9 mouse cellular contexts compared by ENCODE assay signal in the genomic region with DNA sequence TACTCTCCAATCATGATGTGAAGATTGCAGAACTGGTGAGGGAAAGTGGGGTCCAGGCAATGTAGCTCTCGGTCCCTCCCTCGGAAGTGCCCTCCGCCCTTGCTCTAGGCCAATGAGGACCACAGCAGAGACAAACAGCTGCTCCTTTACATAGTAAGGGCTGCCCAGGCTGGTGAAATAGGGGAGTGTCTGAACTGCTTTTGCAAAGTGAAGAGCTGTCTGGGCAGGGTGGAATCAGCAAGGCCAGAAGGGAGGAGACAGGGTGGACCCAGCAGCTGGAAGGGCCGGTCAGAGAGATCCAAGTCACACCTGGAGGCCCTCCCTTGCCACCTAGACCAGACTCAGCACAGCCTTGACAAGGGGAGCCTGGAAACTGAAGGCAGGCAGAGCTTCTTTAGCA. TPM values are rescaled to one million over a fixed set of nuclear protein-coding genes. Genes with fewer than 3 reads are reported as not detected.
A peak's percentile ranks its signal among the peaks of the same experiment; 100 is the strongest.
DNase-seq lines count a peak whose midpoint lies in the region; ATAC-seq and TF ChIP-seq lines count a peak whose summit lies in the region.
"Had no signal": no experiment of that assay in that cellular context is flagged by ENCODE, and none has a peak within 500 bp of the region (broad histone marks: within the 10 kb centered on the region; RNA-seq: fewer than 3 reads in every experiment).

No protein-coding gene starts in this region.

- H3K4me3 ChIP-seq in heart, postnatal 0 days (ENCODE audit: low read depth, low read length): no peak overlapping the region
- H3K4me3 ChIP-seq in embryonic facial prominence, embryonic 15.5 days (replicated peaks): no peak overlapping the region
- H3K4me3 ChIP-seq in liver, embryonic 11.5 days (ENCODE audit: low read depth, low read length): no peak overlapping the region
- H3K4me3 ChIP-seq: left cerebral cortex, adult 2 months had no signal

- H3K4me1 ChIP-seq in heart, postnatal 0 days (ENCODE audit: control insufficient read depth, insufficient read depth): peaks cover 12% of the 10 kb centered on the region
- H3K4me1 ChIP-seq in embryonic facial prominence, embryonic 15.5 days: peaks cover 23% of the 10 kb centered on the region
- no peaks in the 10 kb centered on the region; the same call in 1 of the 2 replicates for H3K4me1 ChIP-seq in liver, embryonic 11.5 days (replicated peaks; ENCODE audit: control insufficient read depth, insufficient read depth, low read length)

- no peak overlapping the region for H3K4me2 ChIP-seq in heart, postnatal 0 days (ENCODE audit: low read depth, low read length)
- no peak overlapping the region for H3K4me2 ChIP-seq in embryonic facial prominence, embryonic 15.5 days (replicated peaks)
- no peak overlapping the region for H3K4me2 ChIP-seq in liver, embryonic 11.5 days

- no peak for DNase-seq in heart, postnatal 0 days (ENCODE audit: low spot score)
- DNase-seq in heart, adult 18-20 months: no peak
- DNase-seq in liver, embryonic 11.5 days (ENCODE audit: low spot score): no peak
- peak; percentile 22 for DNase-seq in lung, postnatal 25 days (ENCODE audit: low spot score)
- DNase-seq in left cerebral cortex, adult 11 months (ENCODE audit: low spot score): no peak
- DNase-seq: thymus, postnatal 25 days had no signal

- H3K9me3 ChIP-seq in heart, postnatal 0 days (replicated peaks; ENCODE audit: control insufficient read depth, low read length): no peaks in the 10 kb centered on the region
- H3K9me3 ChIP-seq in embryonic facial prominence, embryonic 15.5 days (replicated peaks): no peaks in the 10 kb centered on the region
- H3K9me3 ChIP-seq in liver, embryonic 11.5 days (ENCODE audit: control insufficient read depth, low read length): no peaks in the 10 kb centered on the region

- H3K36me3 ChIP-seq in heart, postnatal 0 days (replicated peaks; ENCODE audit: control insufficient read depth, insufficient read depth, low read length): no peaks in the 10 kb centered on the region
- H3K36me3 ChIP-seq in embryonic facial prominence, embryonic 15.5 days: no peaks in the 10 kb centered on the region
- no peaks in the 10 kb centered on the region for H3K36me3 ChIP-seq in liver, embryonic 11.5 days (ENCODE audit: control insufficient read depth, insufficient read depth, low read length)

- ATAC-seq in heart, postnatal 0 days (ENCODE audit: insufficient read depth, low read depth): peak; percentile 47; the same call in 1 of the 2 replicates
- peak; percentile 31; the same call in 1 of the 2 replicates for ATAC-seq in embryonic facial prominence, embryonic 15.5 days (ENCODE audit: insufficient number of reproducible peaks, low FRiP score, low TSS enrichment, low read depth)
- ATAC-seq in liver, embryonic 11.5 days (replicated peaks; ENCODE audit: low FRiP score): peak; percentile 63
- no peak for ATAC-seq in CD4-positive, CD25-positive, alpha-beta regulatory T cell, adult 4 months

- no peaks in the 10 kb centered on the region for H3K27me3 ChIP-seq in heart, postnatal 0 days (ENCODE audit: control insufficient read depth, insufficient read depth, low read length)
- no peaks in the 10 kb centered on the region for H3K27me3 ChIP-seq in embryonic facial prominence, embryonic 15.5 days
- no peaks in the 10 kb centered on the region for H3K27me3 ChIP-seq in liver, embryonic 11.5 days (replicated peaks; ENCODE audit: control insufficient read depth, insufficient read depth, low read length)

- WGBS in heart, postnatal 0 days: 62% methylated on average over 4 of the region's 4 CpGs
- WGBS in embryonic facial prominence, embryonic 15.5 days: 64% methylated on average over 4 of the region's 4 CpGs
- WGBS in liver, embryonic 11.5 days: 65% methylated on average over 4 of the region's 4 CpGs

- no peak for TF ChIP-seq CTCF in heart, postnatal 0 days (IDR thresholded peaks at IDR 0.05; ENCODE audit: low read depth)

- H3K27ac ChIP-seq in heart, postnatal 0 days (ENCODE audit: low read depth): peak overlapping the region; percentile 47; the same call in 1 of the 2 replicates
- peak overlapping the region; percentile 72 for H3K27ac ChIP-seq in embryonic facial prominence, embryonic 15.5 days (replicated peaks)
- H3K27ac ChIP-seq in liver, embryonic 11.5 days (ENCODE audit: low read depth, low read length): no peak overlapping the region; the same call in 1 of the 2 replicates
- H3K27ac ChIP-seq: left cerebral cortex, adult 2 months had no signal

- no peak overlapping the region for H3K9ac ChIP-seq in heart, postnatal 0 days (replicated peaks; ENCODE audit: low read depth, low read length)
- H3K9ac ChIP-seq in embryonic facial prominence, embryonic 15.5 days: no peak overlapping the region
- no peak overlapping the region for H3K9ac ChIP-seq in liver, embryonic 11.5 days (ENCODE audit: low read depth, low read length)

- no peak for TF ChIP-seq EP300 in heart, postnatal 0 days (IDR thresholded peaks at IDR 0.05; ENCODE audit: low read depth)

RNA-seq across cellular contexts. Expression of a gene that starts 34.9 kb away (rescaled TPM):
- total RNA-seq in heart, postnatal 0 days (2014; rRNA removed; ENCODE audit: low replicate concordance): 48.3 and 53.6 TPM in 2 replicates
- polyA plus RNA-seq in heart, postnatal 0 days (2015; fragmentation: Nextera tagmentation; extraction: Ambion mirVana): 45.5 and 49.6 TPM in 2 replicates
- 10 to 100 TPM; 45.7 to 51.1 TPM for total RNA-seq in heart, adult 18-20 months (2021)
- polyA plus RNA-seq in embryonic facial prominence, embryonic 15.5 days (2015; fragmentation: Nextera tagmentation; extraction: Ambion mirVana): 79.5 and 82.6 TPM in 2 replicates
- 63.1 and 67.1 TPM in 2 replicates for polyA plus RNA-seq in liver, embryonic 11.5 days (2014; fragmentation: Nextera tagmentation; extraction: Ambion mirVana)
- 10 to 100 TPM; 63.0 to 78.7 TPM for polyA plus RNA-seq in CD4-positive, CD25-positive, alpha-beta regulatory T cell, adult 4 months (2017; shearing (Covaris generic))
